Mouse (Mus musculus) heart, embryonic 13.5 days (tissue): ENCODE data around the gene Gna15. TPM values are rescaled to one million over a fixed set of nuclear protein-coding genes. Genes with fewer than 3 reads are reported as not detected.
A peak's percentile ranks its signal among the peaks of the same experiment; 100 is the strongest.

ENCODE experiments used
- ATAC-seq: fragments of 200-750 bp; cut with Nextera tagmentation; 2 replicates; pipeline ENCODE4 v1.8.0; 2017; ENCODE audit warnings: moderate TSS enrichment; ENCODE audit not compliant: insufficient number of reproducible peaks, low FRiP score, low TSS enrichment; ENCODE audit errors: extremely low read depth
- H3K27ac ChIP-seq: fragments of 300-500 bp; sonication (generic); replicated peaks from 2 replicates; pipeline ENCODE4 v1.5.1; 2015; ENCODE audit warnings: moderate library complexity, mild to moderate bottlenecking, inconsistent platforms
- H3K27me3 ChIP-seq: fragments of 300-500 bp; sonication (generic); replicated peaks from 2 replicates; pipeline ENCODE4 v1.6.1; 2015; ENCODE audit warnings: mild to moderate bottlenecking, inconsistent platforms
- H3K36me3 ChIP-seq: fragments of 300-500 bp; sonication (generic); 2 replicates; pipeline ENCODE4 v1.6.1; 2015; ENCODE audit warnings: mild to moderate bottlenecking, inconsistent platforms
- H3K4me1 ChIP-seq: fragments of 300-500 bp; sonication (generic); 2 replicates; pipeline ENCODE4 v1.6.1; 2015; ENCODE audit warnings: inconsistent platforms
- H3K4me2 ChIP-seq: fragments of 300-500 bp; sonication (generic); 2 replicates; pipeline ENCODE4 v1.6.1; 2015; ENCODE audit warnings: inconsistent platforms, mild to moderate bottlenecking, moderate library complexity
- H3K4me3 ChIP-seq: fragments of 300-500 bp; sonication (generic); 2 replicates; pipeline ENCODE4 v1.5.1; 2015; ENCODE audit warnings: moderate library complexity, mild to moderate bottlenecking, inconsistent platforms
- H3K9ac ChIP-seq: fragments of 300-500 bp; sonication (generic); 2 replicates; pipeline ENCODE4 v1.6.1; 2015; ENCODE audit warnings: inconsistent platforms, mild to moderate bottlenecking, moderate library complexity
- H3K9me3 ChIP-seq: fragments of 300-500 bp; sonication (generic); 2 replicates; pipeline ENCODE4 v1.6.1; 2016; ENCODE audit warnings: inconsistent platforms
- WGBS: fragments of 180-500 bp; shearing (Covaris S2); methylation state at CpG from one replicate; pipeline ENCODE4 v1.1.7; 2015; ENCODE audit warnings: mixed read lengths; 5-methylcytosine and 5-hydroxymethylcytosine counted together
- polyA plus RNA-seq: library from polyadenylated mRNA; unstranded; fragments of >200 nt; fragmentation: Nextera tagmentation; extraction: Ambion mirVana; gene quantifications from 2 replicates; pipeline ENCODE4 v1.2.1, GENCODE M21; 2015

Gna15 gene
- 1.5 and 2.0 TPM in 2 replicates for polyA plus RNA-seq

DNA sequence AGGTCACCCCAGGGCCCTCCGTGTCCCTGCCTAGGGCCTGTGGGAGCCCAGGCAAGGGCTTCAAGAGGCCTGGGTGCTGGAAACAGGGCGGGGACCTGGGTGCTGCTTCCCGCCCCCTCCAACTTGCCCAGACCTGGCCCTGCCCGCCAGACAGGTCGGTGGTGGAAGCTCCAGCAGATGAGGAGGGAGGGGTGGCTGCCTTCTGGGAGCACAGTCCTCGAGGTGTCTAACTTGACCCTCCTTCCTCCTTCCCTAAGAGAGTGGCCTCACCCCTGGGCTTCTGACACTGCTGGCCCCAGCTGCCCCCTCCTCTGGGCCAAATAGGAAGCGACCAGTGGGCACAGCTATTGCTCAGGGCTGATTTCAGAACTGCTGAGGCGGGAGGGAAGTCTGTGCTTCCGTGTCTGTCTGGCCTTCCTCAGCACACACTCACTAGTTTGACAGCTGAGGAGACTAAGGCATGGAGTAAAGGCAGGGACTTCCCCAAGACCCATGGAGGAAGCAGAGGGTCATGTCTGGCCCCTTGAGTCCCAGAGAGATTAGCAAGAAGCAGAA, at the start of gene Gna15:
Gna15 (minus strand) TSS at position 175 of the 555 bp plus-strand sequence.
- Histone ChIP-seq H3K27ac (peak within 1 kb of the TSS; percentile 37), H3K9ac (peak within 1 kb of the TSS; percentile 72), H3K9me3 (no peaks in the 10 kb centered on the region), H3K27me3 (no peaks in the 10 kb centered on the region; the same call in 1 of the 2 replicates), H3K4me1 (peaks cover 19% of the 10 kb centered on the region), H3K4me3 (peak within 1 kb of the TSS; percentile 32), H3K36me3 (peaks cover 5% of the 10 kb centered on the region), H3K4me2 (peak within 1 kb of the TSS; percentile 49)
- 5% methylated on average over 9 of the region's 9 CpGs for WGBS
- ATAC-seq: peak; percentile 49; the same call in 1 of the 2 replicates

DNA sequence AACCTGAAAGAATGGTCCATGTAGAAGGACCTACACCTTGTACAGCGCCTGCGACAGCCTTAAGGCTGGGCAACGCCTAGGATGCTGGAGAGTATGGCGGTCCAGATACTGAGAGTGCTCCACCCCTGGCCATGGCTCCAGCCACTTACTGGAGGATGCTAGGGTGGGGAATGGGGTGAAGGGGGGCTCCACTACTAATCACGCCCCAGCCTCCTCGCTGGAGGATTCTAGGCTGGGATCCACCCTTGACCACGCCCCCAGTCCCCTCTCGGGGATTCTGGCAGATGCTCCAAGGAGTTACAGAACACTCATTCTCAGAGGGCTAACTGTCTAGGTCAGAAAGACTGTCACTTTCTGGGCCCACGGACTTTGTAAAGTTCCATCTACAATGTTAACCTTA, 49.0 kb upstream of the Gna15 start:
- H3K9me3 ChIP-seq: no peaks in the 10 kb centered on the region
- no peak overlapping the region for H3K27ac ChIP-seq
- no peak overlapping the region; the same call in 1 of the 2 replicates for H3K9ac ChIP-seq
- no peaks in the 10 kb centered on the region; the same call in 1 of the 2 replicates for H3K36me3 ChIP-seq
- H3K27me3 ChIP-seq: peaks cover 24% of the 10 kb centered on the region
- no peak overlapping the region for H3K4me3 ChIP-seq
- peak overlapping the region; percentile 87; the same call in 1 of the 2 replicates for H3K4me2 ChIP-seq
- ATAC-seq: no peak
- peaks cover 69% of the 10 kb centered on the region for H3K4me1 ChIP-seq
- 27% methylated on average over 9 of the region's 9 CpGs for WGBS

DNA sequence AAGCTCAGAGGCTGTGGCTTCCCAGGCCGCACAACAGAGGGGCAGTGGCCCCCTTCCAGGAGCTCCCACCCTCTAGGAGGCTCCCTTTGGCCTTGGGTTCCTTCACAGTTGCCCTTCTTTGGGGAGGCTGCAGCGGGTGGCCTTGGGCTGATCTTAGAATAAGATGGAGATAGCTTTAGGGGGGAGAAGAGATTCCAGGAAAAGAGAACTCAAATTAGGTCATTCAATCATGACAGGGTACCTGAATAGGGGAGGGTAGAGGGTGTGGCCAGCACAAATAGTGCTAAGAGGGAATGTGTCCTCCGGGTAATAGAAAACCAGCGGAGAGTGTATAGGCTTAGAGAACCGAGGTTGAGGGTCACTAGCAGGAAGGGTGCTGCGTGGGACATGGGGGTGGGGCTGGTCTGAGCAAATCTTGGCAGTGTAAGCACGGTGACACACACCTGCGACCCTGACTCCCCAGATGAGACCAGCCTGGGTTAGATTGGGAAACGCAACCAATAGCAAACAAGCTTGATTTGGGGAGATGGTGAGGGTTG, 48.2 kb upstream of the Gna15 start:
- Histone ChIP-seq H3K9ac (peak overlapping the region; percentile 78), H3K9me3 (no peaks in the 10 kb centered on the region), H3K27me3 (peaks cover 24% of the 10 kb centered on the region), H3K4me1 (peaks cover 75% of the 10 kb centered on the region), H3K27ac (peak overlapping the region; percentile 75), H3K4me3 (peak overlapping the region; percentile 55), H3K4me2 (peak overlapping the region; percentile 87), H3K36me3 (0 out of 2 replicates have a peak, but pooled peaks cover under 1% of the 10 kb centered on the region)
- WGBS: 10% methylated on average over 9 of the region's 9 CpGs
- ATAC-seq: no peak

DNA sequence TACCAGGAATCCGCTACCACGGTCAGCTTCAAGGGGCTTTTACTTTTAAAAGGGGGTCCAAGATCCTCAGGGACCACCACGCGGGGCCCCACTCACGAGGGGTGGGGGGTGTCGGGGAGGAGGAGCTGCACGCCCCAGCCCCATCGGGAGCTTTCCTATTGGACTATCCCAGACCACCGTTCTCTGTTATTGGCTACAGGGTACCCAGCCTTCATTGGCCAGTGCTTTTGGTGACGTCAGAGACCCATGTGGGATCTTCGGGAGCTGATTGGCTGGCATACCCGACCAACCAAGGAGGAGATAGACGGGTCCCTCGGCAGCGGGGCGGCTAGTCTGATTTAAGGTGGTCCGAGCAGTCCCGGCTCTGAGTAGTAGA, 47.5 kb upstream of the Gna15 start:
- under 1% methylated on average over 18 of the region's 18 CpGs for WGBS
- peak; percentile 82 for ATAC-seq
- peaks cover 20% of the 10 kb centered on the region for H3K27me3 ChIP-seq

DNA sequence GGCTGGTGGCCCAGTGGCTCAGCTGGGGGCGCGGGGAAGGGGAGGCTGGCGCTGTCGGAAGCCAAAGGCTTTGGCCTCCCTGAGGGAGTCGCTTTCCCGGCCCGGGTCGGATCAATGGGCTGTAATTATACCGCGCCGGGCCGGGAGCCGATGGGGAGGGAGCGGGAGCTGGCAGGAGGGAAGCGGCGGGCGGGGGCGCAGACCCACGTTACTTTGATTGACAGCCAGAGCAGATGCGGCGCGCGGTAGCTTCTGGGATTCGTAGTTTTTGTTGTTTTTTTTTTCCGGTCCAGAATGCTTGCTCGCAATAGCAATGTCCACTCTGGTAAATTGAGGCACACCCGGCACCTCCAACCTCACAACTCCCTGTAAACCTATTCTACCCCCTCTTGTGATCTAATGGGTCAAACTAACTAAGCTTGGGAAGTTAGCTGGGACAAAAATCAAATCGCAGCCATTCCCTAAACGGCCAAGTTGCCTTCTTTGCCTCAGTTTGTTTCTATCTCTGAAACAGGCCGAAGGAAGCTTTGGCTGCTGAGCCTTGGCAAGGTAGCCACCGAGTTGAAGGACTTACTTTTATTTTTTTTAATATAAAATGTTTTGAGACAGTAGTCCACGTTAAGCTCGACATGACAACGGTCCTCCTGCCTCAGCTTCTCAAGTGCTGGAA, 46.9 kb upstream of the Gna15 start:
- peak overlapping the region; percentile 87 for H3K4me2 ChIP-seq
- H3K9me3 ChIP-seq: no peaks in the 10 kb centered on the region
- H3K4me1 ChIP-seq: peaks cover 68% of the 10 kb centered on the region
- peak overlapping the region; percentile 94 for H3K27ac ChIP-seq
- peak; percentile 35 for ATAC-seq
- peaks cover 13% of the 10 kb centered on the region for H3K36me3 ChIP-seq
- peak overlapping the region; percentile 81 for H3K9ac ChIP-seq
- H3K27me3 ChIP-seq: peaks cover 16% of the 10 kb centered on the region
- peak overlapping the region; percentile 55 for H3K4me3 ChIP-seq
- WGBS: under 1% methylated on average over 34 of the region's 34 CpGs

More for the DNA sequence above, 47.5 kb upstream of the Gna15 start:
- Histone ChIP-seq H3K27ac (peak overlapping the region; percentile 94), H3K4me1 (peaks cover 74% of the 10 kb centered on the region), H3K9ac (peak overlapping the region; percentile 78), H3K36me3 (peaks cover 8% of the 10 kb centered on the region), H3K4me3 (peak overlapping the region; percentile 55), H3K9me3 (no peaks in the 10 kb centered on the region), H3K4me2 (peak overlapping the region; percentile 87)

DNA sequence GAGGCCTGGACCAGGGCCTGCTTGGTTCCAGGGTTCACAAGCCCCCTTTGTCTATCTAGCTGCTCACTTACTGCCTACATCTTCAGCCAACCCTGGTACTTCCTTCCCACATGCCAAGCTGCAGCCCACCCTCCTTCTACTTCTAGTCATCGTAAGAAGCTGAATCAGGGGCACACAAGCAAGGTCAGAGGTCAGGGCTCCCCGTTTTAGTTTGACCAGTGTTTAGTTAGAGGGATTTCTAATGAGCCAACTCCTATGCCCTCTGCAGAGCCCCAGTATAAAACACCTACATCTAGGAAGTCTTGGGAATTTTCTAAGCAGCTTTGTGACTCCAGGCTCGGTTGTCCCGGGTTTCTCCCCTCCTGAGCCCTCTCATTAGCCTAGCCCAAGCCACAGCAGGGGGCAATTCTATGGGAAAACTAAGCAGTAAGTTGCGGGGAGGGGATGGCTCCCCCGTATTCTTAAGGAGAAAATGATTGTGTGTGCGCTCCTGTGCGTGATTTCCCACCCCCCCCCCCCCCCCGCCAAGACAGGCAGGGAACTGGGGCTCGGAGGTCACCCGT, 46.3 kb upstream of the Gna15 start:
- H3K27me3 ChIP-seq: peaks cover 16% of the 10 kb centered on the region
- peaks cover 63% of the 10 kb centered on the region for H3K4me1 ChIP-seq

DNA sequence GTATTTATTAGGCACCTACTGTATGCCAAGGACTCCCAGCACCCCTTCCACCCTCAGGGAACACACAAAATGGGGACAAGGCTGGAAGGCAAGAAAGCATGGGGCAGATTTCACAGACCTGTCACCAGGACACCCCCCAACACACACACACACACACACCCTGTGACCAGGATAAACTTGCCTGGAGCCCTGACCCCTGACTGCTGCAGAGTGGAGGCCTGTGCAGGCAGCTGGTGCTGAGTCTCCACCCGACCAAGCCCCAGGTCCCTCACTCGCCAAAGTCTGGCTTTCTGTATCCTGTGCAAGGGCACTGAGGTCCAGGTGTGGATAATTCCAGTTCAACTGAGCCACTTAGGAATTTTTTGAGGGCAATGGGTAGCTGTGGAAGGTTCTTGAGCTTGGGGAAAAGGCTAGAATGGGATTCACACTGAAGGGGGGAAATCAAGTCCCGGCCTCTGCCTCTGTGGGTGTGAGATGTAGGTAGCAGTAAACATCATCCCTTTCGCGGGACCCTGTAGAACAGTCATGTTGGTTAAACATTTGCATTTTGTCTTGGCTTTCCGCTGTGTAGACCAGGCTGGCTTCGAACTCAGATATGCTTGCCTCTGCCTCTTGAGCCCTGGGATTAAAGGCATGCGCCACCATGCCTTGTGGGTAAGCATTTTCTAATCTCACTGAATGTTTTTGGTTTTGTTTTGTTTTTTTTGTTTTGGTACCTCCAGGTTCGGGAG, 45.6 kb upstream of the Gna15 start:
- Histone ChIP-seq H3K27ac (peak overlapping the region; percentile 94), H3K4me2 (no peak overlapping the region), H3K9ac (peak overlapping the region; percentile 81; the same call in 1 of the 2 replicates), H3K9me3 (no peaks in the 10 kb centered on the region), H3K4me3 (no peak overlapping the region), H3K27me3 (peaks cover 16% of the 10 kb centered on the region), H3K4me1 (peaks cover 66% of the 10 kb centered on the region), H3K36me3 (peaks cover 26% of the 10 kb centered on the region)
- no peak for ATAC-seq
- whole genome bisulfite sequencing: 62% methylated on average over 9 of the region's 9 CpGs

More for the DNA sequence above, 46.3 kb upstream of the Gna15 start:
- Histone ChIP-seq H3K4me3 (peak overlapping the region; percentile 55), H3K9ac (peak overlapping the region; percentile 81), H3K4me2 (peak overlapping the region; percentile 87), H3K27ac (peak overlapping the region; percentile 94), H3K9me3 (no peaks in the 10 kb centered on the region), H3K36me3 (peaks cover 19% of the 10 kb centered on the region)
- 10% methylated on average over 9 of the region's 11 CpGs for WGBS
- ATAC-seq: no peak

DNA sequence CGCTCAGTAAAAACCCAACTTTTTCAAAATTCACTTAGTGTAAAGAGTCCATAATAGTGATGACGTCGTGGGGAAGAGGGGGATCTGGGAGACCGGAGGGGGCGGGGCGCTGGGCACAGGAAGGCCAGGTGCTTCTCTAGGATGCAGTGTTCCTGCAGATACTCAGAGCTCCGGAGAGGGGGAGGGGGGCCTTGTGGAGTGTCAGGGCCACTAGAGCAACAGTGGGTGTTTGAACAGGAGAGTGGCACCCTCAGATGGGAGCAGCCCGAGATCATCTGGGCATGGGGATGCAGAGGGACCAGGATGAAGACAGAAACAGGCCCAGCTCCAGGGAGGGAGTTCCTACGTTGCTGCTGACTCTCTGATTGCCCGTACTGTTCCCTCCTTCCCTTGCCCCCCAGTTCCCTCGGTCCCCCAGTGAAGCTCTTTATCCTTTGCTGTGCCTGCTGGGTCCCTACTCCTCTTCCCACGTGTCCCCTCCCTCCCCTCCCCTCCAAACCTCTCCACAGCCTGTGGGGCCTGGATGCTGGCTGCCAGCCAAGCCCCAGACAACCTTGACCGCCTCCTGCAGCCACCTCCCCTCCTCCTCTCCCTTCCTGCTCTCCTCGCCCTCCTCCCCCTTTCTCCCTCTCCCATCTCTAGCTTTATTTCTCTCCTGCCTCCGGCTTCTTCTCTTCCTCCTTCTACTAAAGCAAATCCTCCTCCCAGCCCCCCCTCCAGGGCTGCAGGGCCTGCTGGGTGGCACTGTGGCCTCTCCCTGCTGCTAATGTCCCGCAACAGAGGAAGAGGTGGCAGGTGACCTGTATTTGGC, 44.6 kb upstream of the Gna15 start:
- 9% methylated on average over 15 of the region's 16 CpGs for WGBS
- Histone ChIP-seq H3K27me3 (peaks cover 8% of the 10 kb centered on the region; the same call in 1 of the 2 replicates), H3K9ac (peak overlapping the region; percentile 72), H3K27ac (peak overlapping the region; percentile 94), H3K4me3 (peak overlapping the region; percentile 17), H3K4me2 (peak overlapping the region; percentile 59), H3K36me3 (peaks cover 37% of the 10 kb centered on the region), H3K4me1 (peaks cover 66% of the 10 kb centered on the region), H3K9me3 (no peaks in the 10 kb centered on the region)
- ATAC-seq: no peak

DNA sequence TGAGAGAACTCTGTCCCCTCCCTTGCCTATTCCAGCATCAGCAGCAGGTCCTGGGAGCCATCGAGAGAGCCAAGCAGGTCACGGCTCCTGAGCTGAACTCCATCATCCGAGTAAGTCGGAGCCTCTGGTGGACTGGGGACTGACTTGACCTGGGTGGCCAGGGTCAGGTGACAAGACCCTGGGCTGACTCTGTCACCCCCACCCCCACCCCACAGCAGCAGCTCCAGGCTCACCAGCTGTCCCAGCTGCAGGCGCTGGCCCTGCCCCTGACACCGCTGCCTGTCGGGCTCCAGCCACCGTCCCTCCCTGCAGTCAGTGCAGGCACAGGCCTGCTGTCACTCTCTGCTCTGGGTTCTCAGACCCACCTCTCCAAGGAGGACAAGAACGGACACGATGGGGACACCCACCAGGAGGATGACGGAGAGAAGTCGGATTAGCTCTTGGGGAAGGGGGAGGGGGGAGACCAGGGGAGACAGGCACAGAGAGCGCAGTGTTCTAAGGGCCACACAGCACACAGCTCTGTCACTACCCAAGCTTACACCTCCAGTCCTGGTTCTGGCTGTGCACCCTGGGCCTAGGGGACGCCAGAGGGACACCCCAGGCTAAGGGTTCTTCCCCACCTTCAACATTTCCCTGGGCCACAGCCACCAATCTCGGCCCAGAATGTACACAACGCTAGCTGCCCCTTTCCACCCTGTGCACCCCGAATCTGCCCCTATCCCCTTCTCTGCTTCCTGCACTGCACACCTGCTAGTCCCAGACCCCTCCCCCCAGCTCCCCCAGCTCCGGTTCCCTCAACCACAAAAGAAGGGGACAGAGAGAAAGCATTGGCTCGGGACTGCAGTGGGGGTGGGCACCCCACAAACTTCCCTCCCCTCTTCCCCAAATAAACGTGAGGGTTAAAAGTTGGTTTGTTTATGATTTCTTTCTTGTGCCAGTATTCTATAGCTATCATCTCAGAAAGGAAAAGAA, 41.5 kb upstream of the Gna15 start:
- Histone ChIP-seq H3K9ac (no peak overlapping the region), H3K36me3 (peaks cover 61% of the 10 kb centered on the region)
- 43% methylated on average over 20 of the region's 20 CpGs for WGBS

More for the DNA sequence above, 41.5 kb upstream of the Gna15 start:
- no peaks in the 10 kb centered on the region for H3K9me3 ChIP-seq
- no peaks in the 10 kb centered on the region for H3K27me3 ChIP-seq
- H3K4me2 ChIP-seq: no peak overlapping the region
- ATAC-seq: no peak
- H3K27ac ChIP-seq: no peak overlapping the region
- H3K4me1 ChIP-seq: peaks cover 80% of the 10 kb centered on the region
- no peak overlapping the region for H3K4me3 ChIP-seq
